Mouse (Mus musculus) thymus, adult 2 months (tissue): ENCODE measurements around the gene Tlr7.

Experiments
- CTCF ChIP-seq: fragments of 200-500 bp; IDR thresholded peaks from 2 replicates; pipeline ENCODE4 v1.5.1; 2012; ENCODE audit warnings: mild to moderate bottlenecking, control low read depth, low read length, moderate library complexity, borderline replicate concordance; ENCODE audit not compliant: control insufficient read depth, poor library complexity, insufficient read depth; ENCODE audit errors: extremely low read depth
- POLR2A ChIP-seq: fragments of 200-500 bp; IDR thresholded peaks from 2 replicates; pipeline ENCODE4 v1.6.1; 2012; ENCODE audit warnings: mild to moderate bottlenecking, low read length, control low read depth, moderate library complexity; ENCODE audit not compliant: control insufficient read depth, poor library complexity, insufficient read depth; ENCODE audit errors: extremely low read depth

- TF ChIP-seq POLR2A = no peak
- no peak for TF ChIP-seq CTCF
Measured at GRCm38 (mm10) chrX:167315766-167316165, 14.6 kb downstream of the Tlr7 start.
